Mouse (Mus musculus): ENCODE data around the gene Nkpd1.

Nkpd1 gene

DNA sequence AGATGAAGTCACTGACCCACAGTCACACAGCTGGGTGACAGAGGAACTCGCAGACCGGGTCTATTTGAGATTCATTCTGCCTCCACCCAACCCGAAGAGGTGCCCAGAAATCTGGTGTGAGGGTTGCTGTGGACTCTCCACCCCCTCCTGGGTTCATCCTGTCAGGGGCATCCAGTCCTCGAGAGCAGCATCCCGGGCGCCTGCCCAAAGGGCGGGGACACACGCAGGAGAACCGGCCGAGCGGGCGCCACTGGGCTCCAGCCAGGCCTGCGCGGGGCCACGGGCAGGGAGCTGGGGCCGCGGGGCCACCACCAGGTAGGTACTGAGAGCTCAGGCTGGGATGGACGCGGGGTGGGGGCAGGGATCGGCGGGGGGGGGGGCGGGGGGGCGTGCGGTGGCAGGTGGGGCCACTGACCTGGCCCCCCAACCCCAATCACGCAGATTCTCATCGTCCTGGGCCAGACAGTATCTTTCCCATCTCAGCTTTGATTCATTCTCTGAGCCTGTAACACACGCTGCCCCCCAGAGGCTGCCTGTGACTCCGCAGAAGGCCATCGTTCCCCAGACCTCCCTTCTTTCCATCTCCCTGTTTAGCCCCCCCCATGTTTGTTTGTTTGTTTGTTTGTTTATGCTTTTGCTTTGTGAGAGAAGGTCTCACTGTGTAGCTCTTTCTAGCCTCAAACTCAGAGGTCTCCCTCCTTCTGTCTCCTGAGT lies at the start of gene Nkpd1:
Nkpd1 (plus strand) TSS at position 187 of the 714 bp plus-strand sequence.
- no peak for DNase-seq

DNA sequence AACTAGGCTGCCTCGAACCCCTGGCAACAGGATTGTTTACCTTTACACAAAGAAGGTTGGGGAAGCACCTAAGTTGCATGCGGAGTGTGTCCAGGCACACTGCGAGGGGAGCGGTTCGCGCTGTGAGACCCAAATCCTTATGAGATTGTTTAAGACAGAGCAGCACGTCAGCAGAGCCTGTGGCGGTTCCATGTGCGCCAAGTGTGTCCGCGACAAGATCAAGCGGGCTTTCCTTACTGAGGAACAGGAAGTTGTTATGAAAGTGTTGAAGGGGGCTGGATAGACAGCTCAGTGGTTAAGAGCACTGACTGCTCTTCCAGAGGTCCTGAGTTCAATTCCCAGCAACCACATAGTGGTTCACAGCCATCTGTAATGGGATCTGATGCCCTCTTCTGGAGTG lies 49.4 kb upstream of the Nkpd1 start:
- DNase-seq = no peak

DNA sequence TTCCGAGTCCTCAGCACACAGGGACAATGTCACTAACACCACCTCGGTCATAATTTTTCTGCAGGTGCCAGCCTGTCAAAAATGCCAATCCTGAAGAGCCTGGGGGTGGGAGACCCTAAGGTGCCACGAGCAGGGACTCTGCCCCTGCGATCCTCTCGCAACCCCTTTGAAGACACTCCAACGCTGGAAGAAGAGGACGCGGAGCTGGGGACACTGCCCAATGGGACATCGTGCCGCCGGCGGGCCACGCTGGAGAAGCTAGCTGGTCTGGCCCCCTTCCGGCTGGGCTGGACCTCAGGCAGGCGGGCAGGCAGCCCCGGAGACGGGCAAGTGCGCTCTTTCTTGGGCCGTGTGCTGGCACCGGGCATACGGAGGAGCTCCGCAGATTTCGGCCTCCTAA lies 48.2 kb upstream of the Nkpd1 start:
- DNase-seq = no peak

DNA sequence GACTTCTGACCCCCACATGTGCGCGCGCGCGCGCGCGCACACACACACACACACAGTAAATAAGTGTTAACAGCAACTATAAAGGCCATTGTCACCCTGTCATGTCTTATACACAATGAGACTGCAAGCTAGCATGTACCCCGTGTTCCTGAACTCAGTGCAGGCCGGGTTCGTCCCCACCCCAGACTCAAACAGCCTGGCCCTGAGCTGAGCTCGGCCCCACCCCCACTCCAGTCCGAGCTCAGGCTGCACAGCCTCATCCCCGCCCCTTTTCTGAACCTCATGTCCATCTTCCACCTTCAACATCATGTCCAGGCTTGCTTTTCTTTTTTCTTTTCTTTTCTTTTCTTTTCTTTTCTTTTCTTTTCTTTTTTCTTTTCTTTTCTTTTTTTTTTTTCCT lies 47.3 kb upstream of the Nkpd1 start:
- no peak for DNase-seq

DNA sequence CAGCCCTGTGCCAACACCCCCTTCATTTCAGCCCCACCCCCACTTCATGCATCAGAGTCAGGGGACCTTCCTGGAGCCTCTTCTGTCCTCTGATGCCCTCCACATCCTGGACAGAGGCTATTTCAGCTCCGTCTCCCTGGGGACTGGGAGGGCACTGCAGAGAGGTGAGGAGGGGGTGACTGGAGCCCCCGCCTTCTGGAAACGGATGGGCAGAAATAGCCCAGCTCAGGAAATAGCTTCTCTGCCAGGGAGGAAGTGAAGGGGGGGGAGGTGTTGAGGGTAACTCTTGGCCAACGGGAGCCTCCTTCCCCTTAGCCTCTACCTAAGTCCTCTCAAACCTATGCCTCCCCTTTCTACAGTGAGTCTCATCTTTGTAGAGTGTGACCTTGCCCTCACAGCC lies 45.2 kb upstream of the Nkpd1 start:
- DNase-seq = peak; percentile 77

DNA sequence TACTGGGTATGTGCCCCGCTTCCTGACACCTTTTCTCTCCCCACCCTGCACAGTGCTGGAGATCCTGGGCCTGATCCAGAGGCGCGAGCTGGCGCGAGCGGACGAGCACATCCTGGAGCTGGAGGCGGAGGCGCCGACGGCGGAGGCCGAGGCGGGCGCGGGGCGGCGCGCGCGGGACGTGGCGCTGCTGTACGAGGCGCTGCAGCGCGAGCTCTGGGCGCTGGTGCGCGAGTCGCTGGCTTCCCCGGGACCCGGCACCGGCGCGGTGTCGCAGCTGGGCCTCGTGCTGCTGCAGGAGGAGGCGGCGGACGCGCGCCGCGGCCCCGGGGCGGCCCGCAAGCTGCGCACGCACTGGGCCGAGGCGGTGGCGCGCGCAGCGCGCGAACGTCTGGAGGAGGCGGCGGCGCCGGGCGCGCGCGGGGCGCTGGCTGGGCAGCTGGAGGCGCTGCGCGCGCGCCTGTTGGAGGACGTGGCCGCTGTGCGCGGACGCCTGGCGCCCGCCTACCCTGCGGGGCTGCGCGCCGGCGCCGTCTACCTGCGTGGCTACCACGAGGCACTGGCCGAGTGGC lies 43.7 kb upstream of the Nkpd1 start:
- DNase-seq = peak; percentile 53

DNA sequence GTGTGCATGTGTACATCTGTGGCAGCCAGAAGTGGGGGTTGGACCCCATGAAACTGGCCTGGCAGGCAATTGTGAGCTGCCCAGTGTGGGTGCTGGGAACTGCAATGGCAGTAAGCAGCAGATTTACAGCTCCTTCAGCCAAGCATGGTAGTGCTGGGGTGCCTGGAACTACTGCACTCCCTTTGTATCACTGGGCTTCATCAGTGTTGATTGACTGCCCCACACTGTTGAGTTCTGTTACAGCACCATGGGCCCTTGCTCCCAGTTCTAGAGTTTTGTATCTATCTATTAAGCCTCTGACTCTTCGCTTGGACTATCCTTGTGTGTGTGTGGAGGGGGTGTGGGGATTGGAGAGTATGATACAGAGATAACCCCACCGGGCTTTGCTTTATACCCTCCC lies 40.6 kb upstream of the Nkpd1 start:
- no peak for DNase-seq

DNA sequence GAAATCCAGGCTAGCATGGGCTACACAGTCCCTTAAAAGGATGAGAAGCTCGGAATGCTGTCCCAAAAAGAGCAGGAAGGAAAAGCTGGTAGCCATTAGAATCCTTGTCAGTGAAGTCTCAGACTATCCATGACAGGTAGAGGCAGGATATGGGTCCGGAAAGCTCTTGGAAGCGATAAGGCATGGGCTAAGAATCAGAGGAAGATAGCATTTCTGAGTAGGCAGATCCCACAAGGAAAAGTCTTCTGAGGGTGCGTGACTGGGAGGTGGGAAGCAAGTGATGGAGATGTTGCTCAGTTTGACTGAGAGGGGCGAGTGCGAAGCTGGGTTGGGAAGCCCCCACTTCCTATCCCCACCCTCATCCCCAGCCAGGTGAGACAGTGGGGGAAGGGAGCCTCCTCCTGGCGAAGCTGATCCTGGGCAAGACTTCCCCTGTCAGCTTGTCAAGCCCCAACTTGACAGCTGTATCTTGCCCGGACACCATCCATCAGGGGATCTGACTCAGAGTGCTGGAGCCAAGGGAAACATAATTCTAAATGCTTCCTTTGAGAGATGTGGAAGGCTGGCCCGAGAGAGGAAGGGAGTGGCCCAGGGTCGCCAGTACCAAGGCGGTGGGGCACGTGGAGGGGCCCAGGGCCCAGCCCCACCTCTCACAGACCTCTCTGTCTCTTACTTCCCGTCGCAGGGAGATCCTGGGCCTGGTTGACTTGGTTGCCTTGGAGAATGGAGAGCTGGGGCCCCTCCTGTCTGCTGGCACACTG lies 39.8 kb upstream of the Nkpd1 start:
- peak; percentile 80 for DNase-seq

DNA sequence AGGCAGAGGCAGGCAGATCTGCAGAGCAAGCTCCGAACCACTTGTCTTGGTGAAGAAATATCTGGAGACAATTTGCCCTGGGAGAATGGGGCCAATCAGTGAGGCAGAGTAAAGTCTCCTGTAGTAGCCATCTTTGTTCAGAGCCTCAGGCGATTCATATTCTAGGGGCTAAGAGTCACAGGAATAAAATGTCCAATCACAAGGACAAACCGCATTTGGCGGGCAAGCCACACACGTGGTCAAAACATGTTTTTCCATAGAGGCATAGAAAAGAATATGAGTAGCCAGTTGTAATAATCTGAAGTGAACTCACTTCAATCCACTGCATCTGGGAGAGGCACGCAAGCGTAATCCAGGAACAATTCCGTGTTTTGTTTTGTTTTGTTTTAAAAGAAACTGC lies 34.4 kb upstream of the Nkpd1 start:
- DNase-seq = no peak

DNA sequence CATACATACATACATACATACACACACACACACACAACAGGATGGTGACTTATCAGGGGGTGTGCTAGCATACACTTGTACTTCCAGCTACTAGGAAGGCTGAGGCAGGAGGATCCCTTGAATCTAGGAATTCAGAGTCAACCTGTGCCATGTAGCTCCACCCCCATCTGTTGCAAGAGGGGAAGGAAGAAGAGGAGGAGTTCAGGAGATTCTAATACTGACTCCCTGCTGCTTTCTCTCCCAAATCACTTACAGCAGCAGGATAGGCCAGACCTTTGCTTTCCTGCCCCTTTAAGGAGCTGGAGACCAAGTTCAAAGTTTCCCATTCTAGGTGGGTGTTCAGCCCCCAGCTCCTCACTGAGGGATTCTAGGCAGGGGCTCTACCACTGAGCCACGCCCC lies 32.1 kb upstream of the Nkpd1 start:
- DNase-seq = no peak

DNA sequence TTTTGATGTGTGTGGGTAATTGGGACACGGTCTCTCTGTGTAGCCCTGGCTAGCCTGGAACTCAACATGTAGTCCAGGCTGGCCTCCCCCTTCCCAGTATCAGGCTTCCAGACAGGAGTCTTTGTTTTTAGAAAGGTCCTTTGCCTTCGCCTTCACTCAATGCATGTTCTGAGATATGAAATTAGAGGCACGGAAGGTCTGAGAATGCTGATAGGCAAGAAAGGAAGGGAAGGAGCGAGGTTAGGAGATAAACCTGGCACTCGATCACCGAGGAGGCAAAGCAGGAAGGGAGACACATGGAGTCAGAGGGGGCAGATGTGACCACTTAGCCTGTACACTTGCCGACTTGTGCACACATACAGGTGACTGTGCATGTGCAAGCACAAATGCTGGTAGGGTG lies 31.1 kb upstream of the Nkpd1 start:
- DNase-seq = no peak

DNA sequence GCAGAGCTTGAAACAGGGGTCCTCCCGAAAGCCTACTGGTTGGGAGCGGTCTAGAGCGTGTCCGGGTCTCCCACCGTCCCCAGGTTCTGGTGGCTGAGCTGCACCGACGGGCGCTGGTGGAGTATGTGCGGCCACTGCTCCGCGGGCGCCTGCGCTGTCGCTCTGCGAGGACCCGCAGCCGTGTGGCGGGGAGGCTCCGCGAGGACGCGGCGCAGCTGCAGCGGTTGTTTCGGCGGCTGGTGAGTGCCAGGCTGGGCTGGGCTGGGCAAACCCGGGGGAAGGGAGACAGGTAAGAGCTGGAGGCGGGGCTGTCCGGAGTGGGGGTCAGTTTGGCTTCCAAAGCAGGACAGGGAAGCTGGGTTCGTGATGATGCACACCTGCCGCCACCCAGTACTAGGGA lies 28.1 kb upstream of the Nkpd1 start:
- no peak for DNase-seq

DNA sequence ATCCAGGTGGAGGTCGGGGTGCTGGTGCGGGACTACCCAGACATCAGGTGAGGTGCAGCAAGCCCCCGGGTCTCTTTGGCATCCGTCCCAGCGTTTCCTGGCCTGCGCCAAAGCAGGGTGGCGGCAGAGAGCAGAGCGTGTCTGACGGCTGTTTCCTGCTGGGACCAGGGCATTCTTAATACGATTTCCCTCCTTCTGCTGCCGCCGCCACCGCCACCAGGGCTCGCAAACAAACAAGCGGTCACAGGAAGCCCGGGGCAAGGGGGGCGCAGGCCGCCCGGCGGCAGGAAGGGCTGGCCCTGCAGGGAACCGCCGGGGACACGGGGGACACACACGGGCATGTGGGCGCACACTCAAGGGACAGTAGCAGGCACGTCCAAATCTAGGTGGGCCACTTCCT lies 25.9 kb upstream of the Nkpd1 start:
- DNase-seq = peak; percentile 77

DNA sequence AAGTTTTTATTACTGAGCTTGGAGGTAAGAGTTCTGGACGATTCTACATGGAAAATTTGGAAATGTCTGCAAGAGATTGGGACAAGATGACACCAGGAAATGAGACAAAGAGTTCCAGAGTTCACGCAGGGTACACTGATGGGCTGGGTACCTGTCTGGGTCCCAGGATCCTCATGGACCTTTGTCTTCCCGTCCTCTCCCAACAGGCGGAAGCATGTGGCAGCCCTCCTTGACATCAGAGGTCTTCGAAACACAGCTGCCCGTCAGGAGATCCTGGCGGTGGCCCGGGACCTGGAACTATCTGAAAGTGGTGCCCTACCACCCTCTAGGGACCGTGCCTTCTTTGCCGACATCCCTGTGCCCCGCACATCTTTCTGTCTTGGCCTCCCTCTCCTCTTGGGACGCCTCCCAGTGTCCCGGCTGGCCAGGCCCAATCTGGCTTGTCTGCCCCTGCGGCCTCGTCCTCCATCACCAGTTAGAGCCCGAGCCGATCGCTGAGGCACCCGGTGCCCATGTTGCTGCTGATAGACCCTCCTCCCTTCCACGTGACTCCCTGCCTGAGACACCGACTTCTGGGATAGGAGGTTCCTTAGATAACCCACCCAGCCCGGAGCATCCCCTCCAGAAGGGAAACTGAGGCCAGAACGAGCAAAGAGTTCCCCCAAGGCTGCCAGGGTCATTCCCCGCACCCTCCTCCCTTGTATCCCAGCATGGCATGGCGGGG lies 22.7 kb upstream of the Nkpd1 start:
- DNase-seq = peak; percentile 47

DNA sequence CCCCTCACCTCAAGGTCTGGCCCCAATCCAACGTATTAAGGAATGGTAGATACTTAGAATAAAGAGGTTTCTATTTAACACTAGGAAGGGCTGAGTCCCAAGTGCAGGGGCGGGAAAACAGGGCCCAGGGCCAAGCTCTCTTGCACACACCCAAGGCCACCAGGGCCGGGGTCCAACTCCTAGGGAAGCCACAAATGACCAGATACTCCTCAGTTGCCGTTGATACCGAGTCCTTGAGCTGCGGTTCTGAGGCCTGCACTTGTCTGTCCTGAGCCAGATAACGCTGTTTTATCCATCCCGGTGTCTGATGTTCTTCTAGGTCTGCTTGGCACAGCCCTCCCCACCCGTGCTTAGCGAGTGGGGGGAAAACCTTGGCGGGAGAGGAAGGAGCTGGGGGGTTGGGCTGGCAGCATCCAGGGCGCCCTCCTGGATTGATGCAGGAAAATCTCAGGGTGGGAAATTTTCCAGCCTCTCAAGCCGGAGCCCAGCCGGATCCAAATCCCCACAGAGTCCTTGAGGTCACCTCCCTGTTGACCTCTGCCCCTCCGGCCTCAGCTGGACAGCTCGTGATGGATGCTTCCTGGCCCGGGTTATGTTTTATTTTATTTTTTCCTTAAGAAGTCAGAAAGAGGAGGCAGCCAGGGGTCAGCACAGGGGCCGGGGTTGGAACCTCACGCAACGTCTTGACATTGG lies 22.0 kb upstream of the Nkpd1 start:
- peak; percentile 89 for DNase-seq

DNA sequence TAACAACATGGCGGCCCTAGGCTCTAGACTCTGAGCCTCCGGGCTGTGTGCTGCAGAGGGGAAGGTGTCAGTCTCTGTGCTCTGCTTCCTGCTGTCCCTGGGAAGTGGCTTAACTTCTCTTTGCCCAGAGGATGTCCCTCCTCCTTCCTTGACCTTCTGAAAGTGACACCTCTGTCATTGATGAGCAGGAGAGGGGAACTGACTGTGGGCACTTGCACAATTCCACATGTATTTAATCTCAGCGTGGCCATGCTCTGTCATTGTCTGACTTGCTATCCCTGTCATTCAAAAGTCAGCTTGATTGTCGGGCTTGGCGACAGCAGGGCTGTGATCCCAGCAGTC lies 21.5 kb upstream of the Nkpd1 start:
- no peak for DNase-seq

DNA sequence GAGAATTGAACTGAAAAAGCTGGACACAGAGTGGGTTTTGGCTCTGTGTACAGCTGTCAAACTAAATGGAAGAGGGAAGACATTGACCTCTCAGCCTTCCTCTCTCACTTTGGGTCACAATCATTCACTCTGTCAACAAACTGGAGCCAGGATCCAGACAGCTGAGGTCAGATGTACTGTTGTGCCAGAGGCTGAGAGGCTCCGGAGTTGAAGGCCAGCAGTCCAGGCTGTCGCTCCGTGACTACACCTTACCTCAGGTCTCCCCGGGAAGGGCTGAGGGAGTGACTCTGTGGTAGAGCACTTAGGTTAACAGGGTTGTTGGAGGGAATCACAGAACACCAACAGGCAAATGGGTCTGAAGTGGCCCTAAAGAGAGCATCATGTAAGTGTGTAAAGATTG lies 19.3 kb upstream of the Nkpd1 start:
- peak; percentile 51 for DNase-seq

DNA sequence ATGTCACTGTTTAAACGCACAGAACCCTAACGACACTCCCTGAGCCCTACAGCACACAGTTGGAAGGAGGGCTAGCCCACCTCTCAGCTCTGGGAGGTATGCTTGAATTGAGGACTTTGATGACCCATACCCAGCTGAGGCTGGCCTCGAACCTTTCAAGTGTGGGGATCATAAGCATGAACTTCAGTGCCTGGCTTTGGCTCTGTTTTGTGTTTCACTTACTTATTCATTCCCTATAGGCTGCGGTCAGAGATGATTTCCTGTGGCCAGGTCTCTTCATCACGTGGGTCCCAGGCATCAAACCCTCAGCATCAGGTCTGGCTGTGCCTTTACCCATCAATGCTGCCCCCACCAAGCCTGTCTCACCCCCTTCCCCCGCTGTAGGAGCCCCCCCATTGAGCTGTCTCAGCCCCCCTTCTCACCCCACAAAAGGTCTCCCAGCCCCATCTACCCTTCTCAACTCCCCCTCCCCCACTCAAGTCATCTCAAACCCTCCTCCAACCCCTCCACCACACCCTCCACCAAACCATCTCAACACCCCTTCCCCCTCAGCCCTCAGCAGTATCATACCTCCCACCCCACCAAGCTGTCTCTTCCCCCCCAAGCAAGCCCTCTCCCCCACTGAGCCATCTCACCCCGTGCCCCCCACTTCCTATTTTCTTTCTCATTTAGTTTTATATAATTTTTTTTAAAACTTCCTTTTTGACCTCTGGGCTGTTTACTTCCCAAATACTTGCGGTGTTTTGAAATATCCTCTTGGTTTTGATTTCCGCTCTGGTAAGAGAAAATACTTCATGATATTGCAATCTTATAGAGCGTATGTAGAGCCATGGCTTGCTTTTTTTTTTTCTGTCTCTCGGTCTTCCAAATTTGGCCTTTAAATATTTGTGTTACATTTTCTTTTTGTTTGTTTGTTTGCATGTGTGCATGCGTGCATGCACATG lies 16.9 kb upstream of the Nkpd1 start:
- DNase-seq = no peak

DNA sequence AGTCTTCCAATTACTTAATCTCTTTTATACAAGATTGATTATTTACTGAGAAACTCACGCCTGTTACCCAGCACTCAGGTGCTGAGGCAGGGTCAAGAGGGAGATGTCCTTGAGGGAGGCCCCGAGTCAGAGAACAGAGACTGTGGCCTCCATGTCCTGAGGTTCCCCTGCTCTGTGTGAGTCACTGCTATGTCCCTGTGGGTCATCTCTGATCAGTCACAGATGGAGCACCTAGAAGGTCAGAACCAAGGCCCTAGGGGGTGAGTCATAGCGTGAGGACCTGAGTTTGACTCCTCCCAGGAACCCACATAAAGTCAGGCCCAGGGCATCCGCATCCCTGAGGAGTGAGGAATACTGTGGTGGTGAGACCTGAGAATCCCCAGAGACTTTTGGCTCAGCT lies 16.0 kb upstream of the Nkpd1 start:
- peak; percentile 32 for DNase-seq

DNA sequence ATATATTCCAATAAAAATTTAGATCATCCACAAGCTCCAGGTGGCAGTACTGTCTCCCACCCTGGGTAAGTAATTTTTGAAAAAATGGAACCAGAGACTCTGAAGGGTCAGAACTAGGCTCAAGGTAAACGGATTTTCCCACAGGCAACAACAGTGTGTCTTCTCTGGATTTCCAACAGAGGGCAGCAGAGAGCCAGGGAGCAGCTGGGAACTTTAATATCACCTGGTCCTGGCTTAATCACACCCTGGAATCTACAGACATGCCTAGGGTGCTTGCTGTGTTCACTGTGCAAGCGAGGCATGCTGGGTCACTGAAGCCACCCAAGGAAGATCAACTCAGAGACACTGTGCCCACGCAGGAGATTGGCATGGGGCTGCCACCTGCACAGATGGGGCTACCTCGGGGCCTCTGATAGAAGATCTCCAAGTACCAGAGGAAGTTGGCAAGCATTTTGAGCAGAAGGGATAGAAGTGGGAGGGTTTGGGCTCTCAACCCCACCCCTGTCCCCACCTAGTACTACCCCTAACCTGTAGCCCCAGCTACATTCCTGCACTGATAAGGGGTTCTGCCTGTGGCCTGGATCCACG lies 14.1 kb upstream of the Nkpd1 start:
- DNase-seq = peak; percentile 54

DNA sequence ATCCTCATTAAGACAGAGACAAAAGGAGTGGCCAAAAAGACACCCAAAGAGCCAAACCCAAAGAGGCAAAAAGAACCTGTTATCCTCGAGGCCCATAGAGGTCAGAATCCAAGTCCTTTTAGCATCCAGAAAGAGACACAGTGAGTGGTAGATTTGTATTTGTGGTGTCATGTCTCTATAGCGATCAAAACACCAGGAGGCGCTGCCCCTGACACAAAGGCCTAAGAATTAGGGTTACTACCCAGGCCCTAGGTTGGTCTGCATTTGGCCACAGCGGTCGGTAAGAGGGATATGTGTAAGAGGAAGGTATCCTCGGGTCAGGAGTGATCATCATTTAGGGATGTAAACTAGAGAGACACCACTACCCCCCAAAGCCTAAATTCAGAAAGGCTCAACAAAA lies 11.3 kb upstream of the Nkpd1 start:
- DNase-seq = peak; percentile 30

All from kidney, adult 9 months (tissue).